Mouse (Mus musculus): ENCODE results near the gene Dapk2. TPM values are rescaled to one million over a fixed set of nuclear protein-coding genes. Genes with fewer than 3 reads are reported as not detected.

Gene Dapk2
- total RNA-seq, 2 experiments from 2014 or later, result 0.84 to 0.97 TPM

GRCm38 (mm10) chr9:66295577-66296120 is 137.6 kb downstream of the Dapk2 start:
- DNase-seq, result no peak
- intact Hi-C loops (cut with DNase I), result no loop called here

GRCm38 (mm10) chr9:66298783-66299182 is 140.8 kb downstream of the Dapk2 start:
- DNase-seq, result no peak
- intact Hi-C loops (cut with DNase I), result no loop called here

- no peak for DNase-seq
- intact Hi-C loops (cut with DNase I), result no loop called here
Measured at GRCm38 (mm10) chr9:66300448-66301027, 142.5 kb downstream of the Dapk2 start.

GRCm38 (mm10) chr9:66304320-66305090 is 146.5 kb downstream of the Dapk2 start:
- intact Hi-C loops (cut with DNase I), result loop anchor here (5.0 kb wide), 1 partner anchor 43 kb away; no protein-coding TSS in a partner anchor
- DNase-seq, result no peak

- intact Hi-C loops (cut with DNase I), result loop anchor here (5.0 kb wide), 1 partner anchor 42 kb away; no protein-coding TSS in a partner anchor
- peak; percentile 35 for DNase-seq
Measured at GRCm38 (mm10) chr9:66305121-66306112, 147.4 kb downstream of the Dapk2 start.

- intact Hi-C loops (cut with DNase I), result loop anchor here (5.0 kb wide), 1 partner anchor 41 kb away; no protein-coding TSS in a partner anchor
- no peak for DNase-seq
Measured at GRCm38 (mm10) chr9:66306414-66306813, 148.4 kb downstream of the Dapk2 start.

- intact Hi-C loops (cut with DNase I), result loop anchor here (5.0 kb wide), 1 partner anchor 40 kb away; no protein-coding TSS in a partner anchor
- no peak for DNase-seq
Measured at GRCm38 (mm10) chr9:66307341-66307740, 149.3 kb downstream of the Dapk2 start.

GRCm38 (mm10) chr9:66308741-66309140 is 150.7 kb downstream of the Dapk2 start:
- no peak for DNase-seq
- intact Hi-C loops (cut with DNase I), result loop anchor here (5.0 kb wide), 1 partner anchor 39 kb away; no protein-coding TSS in a partner anchor

- DNase-seq, result no peak
- intact Hi-C loops (cut with DNase I), result no loop called here
Measured at GRCm38 (mm10) chr9:66311458-66311857, 153.4 kb downstream of the Dapk2 start.

GRCm38 (mm10) chr9:66316603-66317002 is 158.6 kb downstream of the Dapk2 start:
- intact Hi-C loops (cut with DNase I), result no loop called here
- DNase-seq, result no peak

Other genes with a start within 250 kb of the Dapk2 start
- gene Trip4, start 249.4 kb upstream of the Dapk2 start, total RNA-seq (2021), result 10 to 100 TPM; 35.8 to 41.2 TPM
- 10 to 100 TPM; 61.8 to 66.1 TPM for gene Csnk1g1, start 249.3 kb upstream of the Dapk2 start, total RNA-seq (2021)
- 100 to 1,000 TPM; 233 to 249 TPM for gene Ppib, start 98.0 kb upstream of the Dapk2 start, total RNA-seq (2021)
- gene Snx22, start 88.5 kb upstream of the Dapk2 start, total RNA-seq (2021), result 1 to 10 TPM; 5.9 to 7.3 TPM
- gene Snx1, start 31.6 kb upstream of the Dapk2 start, total RNA-seq (2021), result 10 to 100 TPM; 48.9 to 50.0 TPM
- 10 to 100 TPM; 23.7 to 27.9 TPM for gene Ciao2a, start 31.6 kb upstream of the Dapk2 start, total RNA-seq (2021)
- 100 to 1,000 TPM; 125 to 130 TPM for gene Herc1, start 192.2 kb downstream of the Dapk2 start, total RNA-seq (2021)

All from left cerebral cortex, postnatal 4 days (tissue).